Mouse (Mus musculus) bone marrow, adult 2 months (tissue): ENCODE results near the gene Artn. TPM values are rescaled to one million over a fixed set of nuclear protein-coding genes. Genes with fewer than 3 reads are reported as not detected.
A peak's percentile ranks its signal among the peaks of the same experiment; 100 is the strongest.

Experiments used
- H3K27ac ChIP-seq: fragments of 200-500 bp; 2 replicates; pipeline ENCODE4 v1.5.1; 2012; ENCODE audit warnings: low read depth, mild to moderate bottlenecking, control low read depth, inconsistent platforms, low read length; ENCODE audit not compliant: control insufficient read depth, poor library complexity, insufficient read depth
- H3K4me1 ChIP-seq: fragments of 200-500 bp; 2 replicates; pipeline ENCODE4 v1.6.1; 2011; ENCODE audit warnings: low read length; ENCODE audit not compliant: control insufficient read depth, insufficient read depth
- H3K4me3 ChIP-seq: fragments of 200-500 bp; replicated peaks from 2 replicates; pipeline ENCODE3; 2011; ENCODE audit warnings: mild to moderate bottlenecking, low read depth, low read length, control low read depth; ENCODE audit not compliant: control insufficient read depth
- CTCF ChIP-seq: fragments of 200-500 bp; IDR thresholded peaks from 2 replicates; pipeline ENCODE4 v1.5.1; 2011; ENCODE audit warnings: low read length, control low read depth; ENCODE audit not compliant: control insufficient read depth, insufficient read depth
- POLR2A ChIP-seq: fragments of 200-500 bp; IDR thresholded peaks from 2 replicates; pipeline ENCODE4 v1.6.1; 2011; ENCODE audit warnings: low read depth, mild to moderate bottlenecking, control low read depth, low read length, borderline replicate concordance; ENCODE audit not compliant: control insufficient read depth
- WGBS: fragments of 180-500 bp; shearing (Covaris S2); methylation state at CpG from one replicate; pipeline ENCODE4 v1.1.7; 2018; 5-methylcytosine and 5-hydroxymethylcytosine counted together
- polyA plus RNA-seq: library from polyadenylated mRNA; stranded (reverse); fragments of >200 nt; gene quantifications from 2 replicates; pipeline ENCODE4 v1.2.4, GENCODE M21; 2011; ENCODE audit warnings: low replicate concordance; ENCODE audit not compliant: missing spikeins, insufficient read depth, insufficient read length

Artn gene
- polyA plus RNA-seq, 1 experiment: 4.0 TPM

- 3% methylated on average over 13 of the region's 13 CpGs for WGBS
- Histone ChIP-seq H3K4me3 (peak overlapping the region; percentile 46), H3K27ac (peak overlapping the region; percentile 44), H3K4me1 (no peaks in the 10 kb centered on the region)
- peak; percentile 54 for TF ChIP-seq CTCF
- TF ChIP-seq POLR2A: no peak; the same call in 1 of the 2 replicates
Measured at GRCm38 (mm10) chr4:117928699-117929241, 793 bp downstream of the Artn start.

GRCm38 (mm10) chr4:117928234-117928633, 1.3 kb downstream of the Artn start:
- Histone ChIP-seq H3K4me1 (no peaks in the 10 kb centered on the region), H3K4me3 (no peak overlapping the region), H3K27ac (no peak overlapping the region)
- 30% methylated on average over 6 of the region's 6 CpGs for WGBS
- TF ChIP-seq POLR2A: no peak
- TF ChIP-seq CTCF: peak; percentile 67

- Histone ChIP-seq H3K27ac (no peak overlapping the region), H3K4me1 (no peaks in the 10 kb centered on the region), H3K4me3 (no peak overlapping the region)
- TF ChIP-seq POLR2A (no peak), CTCF (no peak)
- 3% methylated on average over 70 of the region's 71 CpGs for WGBS
Measured at GRCm38 (mm10) chr4:117926545-117927482, 2.7 kb downstream of the Artn start.

GRCm38 (mm10) chr4:117924916-117925315, 4.6 kb downstream of the Artn start:
- H3K27ac ChIP-seq: no peak overlapping the region
- TF ChIP-seq POLR2A: no peak
- TF ChIP-seq CTCF: no peak
- WGBS: 28% methylated on average over 6 of the region's 6 CpGs
- H3K4me3 ChIP-seq: no peak overlapping the region
- H3K4me1 ChIP-seq: peaks cover 1% of the 10 kb centered on the region; the same call in 1 of the 2 replicates

GRCm38 (mm10) chr4:117923450-117923849, 6.1 kb downstream of the Artn start:
- WGBS: 71% methylated on average over 2 of the region's 2 CpGs
- H3K27ac ChIP-seq: no peak overlapping the region
- no peak overlapping the region for H3K4me3 ChIP-seq
- TF ChIP-seq POLR2A: no peak
- TF ChIP-seq CTCF: no peak
- H3K4me1 ChIP-seq: peaks cover 1% of the 10 kb centered on the region; the same call in 1 of the 2 replicates

- 76% methylated on average over 2 of the region's 2 CpGs for WGBS
- Histone ChIP-seq H3K4me1 (peaks cover 1% of the 10 kb centered on the region; the same call in 1 of the 2 replicates), H3K27ac (no peak overlapping the region), H3K4me3 (no peak overlapping the region)
- TF ChIP-seq POLR2A: no peak
- TF ChIP-seq CTCF: no peak
Measured at GRCm38 (mm10) chr4:117921358-117921757, 8.2 kb downstream of the Artn start.

GRCm38 (mm10) chr4:117918762-117919161, 10.8 kb downstream of the Artn start:
- peaks cover 1% of the 10 kb centered on the region; the same call in 1 of the 2 replicates for H3K4me1 ChIP-seq
- TF ChIP-seq CTCF (no peak), POLR2A (no peak)
- 17% methylated on average over 5 of the region's 5 CpGs for WGBS
- no peak overlapping the region for H3K27ac ChIP-seq
- no peak overlapping the region for H3K4me3 ChIP-seq

GRCm38 (mm10) chr4:117918261-117918660, 11.3 kb downstream of the Artn start:
- Histone ChIP-seq H3K27ac (no peak overlapping the region), H3K4me1 (peaks cover 1% of the 10 kb centered on the region; the same call in 1 of the 2 replicates), H3K4me3 (no peak overlapping the region)
- 34% methylated on average over 3 of the region's 3 CpGs for WGBS
- TF ChIP-seq POLR2A: no peak
- TF ChIP-seq CTCF: no peak
